In genomic region chr13:117218092-117218491, GRCm38 (mm10) we compare ENCODE assay signal across 15 mouse cellular contexts.
DNase-seq lines count a peak whose midpoint lies in the region.
"Had no signal": no experiment of that assay in that cellular context is flagged by ENCODE, and none has a peak within 500 bp of the region (broad histone marks: within the 10 kb centered on the region; RNA-seq: fewer than 3 reads in every experiment).

No protein-coding gene starts in this region.

- peak; percentile 82 for DNase-seq in CD4-positive helper T cell, adult 2 months (ENCODE audit: low read depth, low spot score)
- peak; percentile 54 to 70 for DNase-seq in CD8-positive naive resting alpha-beta T cell, adult 2 months (ENCODE audit: low read depth in 2 of 2, low spot score in 2 of 2)
- DNase-seq in induced T-regulatory cell, adult 2 months (ENCODE audit: low read depth): peak; percentile 81
- peak; percentile 64 for DNase-seq in thymus, postnatal 25 days
- no peak for DNase-seq in cerebellum, postnatal 4 days (ENCODE audit: low spot score in 2 of 2)
- no peak for DNase-seq in cerebellum, adult 11-12 months
- no peak for DNase-seq in kidney, adult 9 months
- DNase-seq: adrenal gland, postnatal 10 days; cerebellum, adult 9-10 months; gastrocnemius, postnatal 14 days; heart, postnatal 4 days; kidney, postnatal 25 days; layer of hippocampus, postnatal 36 days; lung, adult 18-20 months; lung, postnatal 10 days had no signal

Comparison
In these comparisons a context has a peak if more than half of its experiments do, and no peak if none do; other contexts are left out.
1. DNase-seq: peak in CD4-positive helper T cell, adult 2 months (single experiment), CD8-positive naive resting alpha-beta T cell, adult 2 months (2 of 2), induced T-regulatory cell, adult 2 months (single experiment) and thymus, postnatal 25 days (single experiment); none in cerebellum, postnatal 4 days (0 of 2), cerebellum, adult 11-12 months (single experiment) and kidney, adult 9 months (single experiment).